Mouse (Mus musculus) cortical plate, adult 2 months (tissue): Measurements from ENCODE around the gene Spns2.

Experiments
- CTCF ChIP-seq: fragments of 200-500 bp; IDR thresholded peaks from 2 replicates; pipeline ENCODE4 v1.5.1; 2011; ENCODE audit warnings: mild to moderate bottlenecking, control low read depth, low read length; ENCODE audit not compliant: insufficient read depth; ENCODE audit errors: extremely low read depth
- POLR2A ChIP-seq: fragments of 200-500 bp; IDR thresholded peaks from 2 replicates; pipeline ENCODE4 v1.6.1; 2011; ENCODE audit warnings: mild to moderate bottlenecking, low read length, control low read depth; ENCODE audit not compliant: insufficient read depth; ENCODE audit errors: extremely low read depth

DNA sequence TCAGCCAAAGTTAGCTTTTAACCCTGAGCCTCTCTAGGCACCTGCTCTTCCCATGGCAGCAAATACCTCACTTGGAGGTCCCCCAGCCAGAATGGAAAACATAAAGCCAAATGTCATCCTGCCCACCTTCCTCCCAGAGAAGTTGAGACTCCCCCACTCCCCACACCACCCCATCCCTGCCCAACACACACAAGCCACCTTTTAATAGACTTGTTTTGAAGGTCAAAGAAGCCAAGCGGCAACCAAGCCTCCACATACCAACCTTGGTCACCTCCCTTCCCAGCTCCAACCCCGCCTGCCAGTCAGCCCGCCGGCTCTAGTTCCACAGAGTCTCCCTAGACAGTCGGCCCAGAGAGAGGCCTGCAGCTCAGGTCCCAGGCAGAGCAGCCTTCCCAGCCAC lies 87.7 kb downstream of the Spns2 start:
- no peak for TF ChIP-seq POLR2A
- TF ChIP-seq CTCF = no peak
